Mouse (Mus musculus) MEL (cell line): ENCODE data around the gene 4931429L15Rik. TPM values are rescaled to one million over a fixed set of nuclear protein-coding genes. Genes with fewer than 3 reads are reported as not detected.
A peak's percentile ranks its signal among the peaks of the same experiment; 100 is the strongest.

Experiments
- DNase-seq: peaks from one replicate; pipeline ENCODE4 v3.0.0; 2011; ENCODE audit warnings: low read depth, low spot score
- H3K27ac ChIP-seq: 2 replicates; pipeline ENCODE4 v1.5.1; 2012; ENCODE audit warnings: low read depth, mild to moderate bottlenecking, control low read depth, low read length, moderate library complexity; ENCODE audit not compliant: control insufficient read depth
- H3K27me3 ChIP-seq, 2 experiments: fragments of 150-350 bp in 1 of 2; sonication (generic) in 1 of 2; 2 replicates each; pipeline ENCODE4 v1.6.1; 2012; ENCODE audit warnings: low read length in 2 of 2, mild to moderate bottlenecking in 2 of 2, improper control_type of control experiment in 1 of 2, moderate library complexity in 1 of 2; ENCODE audit not compliant: insufficient read depth in 2 of 2, control insufficient read depth in 1 of 2
- H3K36me3 ChIP-seq, 2 experiments: 2 replicates each; pipeline ENCODE4 v1.6.1; 2012 to 2014; ENCODE audit warnings: low read length in 2 of 2, improper control_type of control experiment in 1 of 2, inconsistent platforms in 1 of 2, mild to moderate bottlenecking in 1 of 2; ENCODE audit not compliant: insufficient read depth in 2 of 2, control insufficient read depth in 1 of 2
- H3K4me1 ChIP-seq, 2 experiments: fragments of 150-350 bp in 1 of 2; sonication (generic) in 1 of 2; 2 replicates each; pipeline ENCODE4 v1.6.1; 2012; ENCODE audit warnings: low read length in 2 of 2, improper control_type of control experiment in 1 of 2, mild to moderate bottlenecking in 1 of 2; ENCODE audit not compliant: insufficient read depth in 2 of 2, control insufficient read depth in 1 of 2
- H3K4me3 ChIP-seq, 2 experiments: fragments of 150-350 bp in 1 of 2; sonication (generic) in 1 of 2; 2 replicates each; pipeline ENCODE4 v1.5.1; 2012; ENCODE audit warnings: low read depth in 2 of 2, low read length in 2 of 2, mild to moderate bottlenecking in 2 of 2, moderate library complexity in 2 of 2, control low read depth in 1 of 2, improper control_type of control experiment in 1 of 2; ENCODE audit not compliant: control insufficient read depth in 1 of 2, insufficient read depth in 1 of 2
- H3K79me2 ChIP-seq: 2 replicates; pipeline ENCODE4 v1.6.1; 2012; ENCODE audit warnings: mild to moderate bottlenecking, low read length, moderate library complexity; ENCODE audit not compliant: control insufficient read depth, poor library complexity, insufficient read depth
- H3K9ac ChIP-seq: 2 replicates; pipeline ENCODE4 v1.6.1; 2012; ENCODE audit warnings: low read depth, mild to moderate bottlenecking, control low read depth, low read length, moderate library complexity; ENCODE audit not compliant: control insufficient read depth, poor library complexity, severe bottlenecking
- H3K9me3 ChIP-seq: fragments of 150-350 bp; sonication (generic); replicated peaks from 2 replicates; pipeline ENCODE4 v1.6.1; 2012; ENCODE audit warnings: mild to moderate bottlenecking, low read length, improper control_type of control experiment, moderate library complexity; ENCODE audit not compliant: insufficient read depth
- BHLHE40 ChIP-seq: IDR thresholded peaks from 2 replicates; pipeline ENCODE4 v1.6.1; 2012; ENCODE audit warnings: low read depth, mild to moderate bottlenecking, inconsistent platforms, low read length, improper control_type of control experiment, borderline replicate concordance
- CTCF ChIP-seq, 3 experiments: IDR thresholded peaks in 2 of 3; conservative IDR thresholded peaks in 1 of 3; 2 replicates each; pipeline ENCODE4 v1.5.1; 2011 to 2012; ENCODE audit warnings: low read length in 3 of 3, low read depth in 2 of 3, mild to moderate bottlenecking in 2 of 3, improper control_type of control experiment in 1 of 3, inconsistent platforms in 1 of 3, mixed read lengths in 1 of 3, moderate library complexity in 1 of 3; ENCODE audit not compliant: control insufficient read depth in 1 of 3, insufficient read depth in 1 of 3, poor library complexity in 1 of 3, severe bottlenecking in 1 of 3
- E2F4 ChIP-seq: IDR thresholded peaks from 2 replicates; pipeline ENCODE4 v1.6.1; 2011; ENCODE audit warnings: low read depth, low read length, improper control_type of control experiment, borderline replicate concordance
- GABPA ChIP-seq: IDR thresholded peaks from 2 replicates; pipeline ENCODE4 v1.6.1; 2012; ENCODE audit warnings: low read depth, mild to moderate bottlenecking, inconsistent platforms, low read length, improper control_type of control experiment, moderate library complexity
- GATA1 ChIP-seq: IDR thresholded peaks from 2 replicates; pipeline ENCODE4 v1.6.1; 2011; ENCODE audit warnings: low read depth, low read length, improper control_type of control experiment
- JUND ChIP-seq: IDR thresholded peaks from 2 replicates; pipeline ENCODE4 v1.6.1; 2011; ENCODE audit warnings: low read depth, mild to moderate bottlenecking, improper control_type of control experiment, low read length
- MAFK ChIP-seq: IDR thresholded peaks from 2 replicates; pipeline ENCODE4 v1.6.1; 2011; ENCODE audit warnings: low read depth, mild to moderate bottlenecking, low read length, improper control_type of control experiment, borderline replicate concordance
- MAX ChIP-seq: IDR thresholded peaks from 2 replicates; pipeline ENCODE4 v1.6.1; 2011; ENCODE audit warnings: low read length, improper control_type of control experiment
- MAZ ChIP-seq: IDR thresholded peaks from 2 replicates; pipeline ENCODE4 v1.6.1; 2012; ENCODE audit warnings: low read depth, mild to moderate bottlenecking, inconsistent platforms, low read length, improper control_type of control experiment
- MYC ChIP-seq: IDR thresholded peaks from 2 replicates; pipeline ENCODE4 v1.6.1; 2011; ENCODE audit warnings: low read depth, mild to moderate bottlenecking, low read length, improper control_type of control experiment, moderate library complexity
- POLR2A ChIP-seq, 2 experiments: IDR thresholded peaks; 2 replicates each; pipeline ENCODE4 v1.6.1; 2011 to 2012; ENCODE audit warnings: low read length in 2 of 2, mild to moderate bottlenecking in 2 of 2, control low read depth in 1 of 2, improper control_type of control experiment in 1 of 2, low read depth in 1 of 2, moderate library complexity in 1 of 2; ENCODE audit not compliant: control insufficient read depth in 1 of 2, insufficient read depth in 1 of 2, poor library complexity in 1 of 2
- POLR2AphosphoS5 ChIP-seq: IDR thresholded peaks from 2 replicates; pipeline ENCODE4 v1.6.1; 2012; ENCODE audit warnings: low read depth, borderline replicate concordance, mild to moderate bottlenecking, inconsistent platforms, low read length, moderate library complexity, mixed read lengths
- RAD21 ChIP-seq: IDR thresholded peaks from 2 replicates; pipeline ENCODE4 v1.6.1; 2011; ENCODE audit warnings: mild to moderate bottlenecking, low read depth, low read length, improper control_type of control experiment
- SIN3A ChIP-seq: IDR thresholded peaks from 2 replicates; pipeline ENCODE4 v1.6.1; 2012; ENCODE audit warnings: low read length, improper control_type of control experiment, inconsistent platforms
- SMC3 ChIP-seq: IDR thresholded peaks from 2 replicates; pipeline ENCODE4 v1.6.1; 2011; ENCODE audit warnings: low read depth, low read length, improper control_type of control experiment
- TAL1 ChIP-seq: IDR thresholded peaks from 2 replicates; pipeline ENCODE4 v1.6.1; 2012; ENCODE audit warnings: mild to moderate bottlenecking, inconsistent platforms, low read length, moderate library complexity, mixed read lengths
- TCF12 ChIP-seq: IDR thresholded peaks from 2 replicates; pipeline ENCODE4 v1.6.1; 2014; ENCODE audit warnings: low read depth, mild to moderate bottlenecking, inconsistent platforms, low read length, improper control_type of control experiment, moderate library complexity
- UBTF ChIP-seq: IDR thresholded peaks from 2 replicates; pipeline ENCODE4 v1.6.1; 2012; ENCODE audit warnings: low read depth, mild to moderate bottlenecking, inconsistent platforms, low read length, improper control_type of control experiment, moderate library complexity, borderline replicate concordance; ENCODE audit not compliant: insufficient read depth
- USF1 ChIP-seq: IDR thresholded peaks from 2 replicates; pipeline ENCODE4 v1.6.1; 2014; ENCODE audit warnings: low read depth, mild to moderate bottlenecking, inconsistent platforms, low read length, improper control_type of control experiment, moderate library complexity
- ZNF384 ChIP-seq: IDR thresholded peaks from 2 replicates; pipeline ENCODE4 v1.6.1; 2012; ENCODE audit warnings: low read depth, mild to moderate bottlenecking, inconsistent platforms, low read length, improper control_type of control experiment
- polyA plus RNA-seq, 2 experiments: library from polyadenylated mRNA; stranded (reverse) in 1 of 2; unstranded in 1 of 2; fragments of >175 nt in 1 of 2; fragments of >200 nt in 1 of 2; gene quantifications; 2 replicates each; pipeline versions ENCODE4 v1.2.1 to v1.2.4; 2012; ENCODE audit warnings: low replicate concordance in 2 of 2, low read depth in 1 of 2; ENCODE audit not compliant: insufficient read length in 2 of 2, insufficient read depth in 1 of 2, missing spikeins in 1 of 2
- total RNA-seq: library from RNA; depleted of rRNA; stranded (reverse); fragments of 300-350 nt; gene quantifications from 2 replicates; pipeline ENCODE4 v1.2.3, GENCODE M21; 2012

The 4931429L15Rik gene
- total and polyA plus RNA-seq, 3 experiments: not detected

DNA sequence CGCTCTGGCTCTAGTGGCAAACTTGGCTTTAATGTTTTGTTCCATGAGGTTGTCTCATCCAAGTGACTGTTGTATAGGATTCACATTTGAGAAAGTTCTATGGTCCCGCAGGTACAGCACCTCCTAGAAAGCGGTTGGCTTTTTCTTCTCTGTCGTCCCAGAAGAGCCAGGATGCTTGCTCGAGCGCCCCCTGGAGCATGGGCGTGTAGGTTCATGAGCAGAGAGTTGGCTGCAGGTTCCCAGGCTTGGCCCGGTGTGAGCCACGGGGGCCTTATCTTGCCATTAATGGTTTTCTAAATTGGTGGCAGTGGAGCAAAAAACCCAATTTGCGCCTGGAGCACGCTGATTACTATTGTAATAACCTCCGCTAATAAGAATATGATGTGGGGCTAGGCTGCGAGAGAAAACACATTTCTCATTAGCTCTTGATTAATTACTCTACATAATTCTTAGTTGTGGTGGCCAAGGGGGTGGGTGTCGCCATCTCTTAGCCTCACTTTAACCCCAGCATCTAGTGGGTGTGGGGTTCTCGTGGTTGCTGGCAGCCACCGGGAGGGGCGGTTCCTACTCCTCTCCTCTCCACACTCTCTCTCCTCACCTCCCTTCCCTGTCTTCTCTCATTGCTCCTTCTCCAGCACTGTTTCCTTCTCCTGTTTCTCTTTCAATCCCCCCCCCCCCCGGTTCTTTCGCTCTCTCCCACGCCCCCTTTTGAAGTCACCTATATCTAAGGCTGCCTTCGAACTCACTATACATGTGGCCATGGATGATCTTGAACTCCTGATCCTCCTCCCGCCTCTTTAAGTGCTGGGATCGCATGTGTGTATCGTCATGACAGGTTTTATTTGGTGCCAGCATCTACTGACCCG, 8.2 kb upstream of the 4931429L15Rik start:
- Histone ChIP-seq H3K4me1 (no peaks in the 10 kb centered on the region), H3K79me2 (no peaks in the 10 kb centered on the region), H3K27me3 (peaks cover 14 to 19% of the 10 kb centered on the region in 2 experiments), H3K9me3 (no peaks in the 10 kb centered on the region), H3K36me3 (no peaks in the 10 kb centered on the region), H3K9ac (no peak overlapping the region), H3K27ac (no peak overlapping the region), H3K4me3 (no peak overlapping the region)
- TF ChIP-seq SMC3 (peak; percentile 40), MYC (no peak), CTCF (IDR thresholded peaks at IDR 0.05 in 2 of 3, conservative IDR thresholded peaks at IDR 0.05 in 1 of 3; ENCODE audit: control insufficient read depth in 1 of 3, insufficient read depth in 1 of 3, low read depth in 2 of 3, low read length in 3 of 3, poor library complexity in 1 of 3, severe bottlenecking in 1 of 3) (peak; percentile 44 to 70 (median 59); a peak in 5 of 6 replicates), POLR2A (IDR thresholded peaks at IDR 0.05; ENCODE audit: control insufficient read depth in 1 of 2, insufficient read depth in 1 of 2, low read depth in 1 of 2, low read length in 2 of 2, poor library complexity in 1 of 2) (no peak), MAZ (no peak)
- peak; percentile 57 for DNase-seq

DNA sequence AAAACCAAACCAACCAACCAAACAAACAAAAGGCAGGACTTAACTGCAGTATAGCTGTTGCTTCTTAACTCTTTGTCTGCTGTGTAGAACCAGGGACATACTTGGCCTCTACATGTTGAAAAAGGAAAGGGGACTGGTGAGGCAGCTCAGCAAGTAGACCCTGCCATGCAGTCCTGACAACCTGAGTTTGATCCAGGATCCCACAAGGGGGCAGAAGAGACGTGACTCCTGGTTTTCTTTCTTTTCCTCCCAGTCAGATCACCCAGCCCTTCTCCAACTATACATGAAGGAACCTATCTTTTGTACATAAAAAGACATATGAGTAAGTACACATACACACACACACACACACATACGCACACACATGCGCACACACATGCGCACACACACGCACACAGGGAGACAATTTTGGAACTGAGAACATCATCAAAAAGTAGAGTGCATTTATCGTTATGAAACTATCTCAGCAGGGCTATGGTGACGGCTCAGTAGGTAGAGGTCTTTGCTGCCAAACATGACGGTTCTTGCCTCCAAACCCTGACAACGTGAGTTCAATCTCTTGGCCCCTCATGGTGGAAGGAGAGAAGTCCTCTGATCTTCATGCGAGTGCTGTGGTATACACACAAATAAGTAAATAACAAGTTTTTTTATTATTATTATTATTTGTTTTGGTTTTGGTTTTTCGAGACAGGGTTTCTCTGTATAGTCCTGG, 7.1 kb upstream of the 4931429L15Rik start:
- DNase-seq: no peak
- Histone ChIP-seq H3K4me1 (no peaks in the 10 kb centered on the region), H3K36me3 (no peaks in the 10 kb centered on the region), H3K9ac (no peak overlapping the region), H3K9me3 (no peaks in the 10 kb centered on the region), H3K4me3 (no peak overlapping the region), H3K27ac (no peak overlapping the region), H3K27me3 (peaks cover 18 to 27% of the 10 kb centered on the region in 2 experiments), H3K79me2 (no peaks in the 10 kb centered on the region)
- TF ChIP-seq USF1: no peak
- TF ChIP-seq TAL1: no peak
- no peak for TF ChIP-seq SIN3A
- no peak for TF ChIP-seq SMC3
- no peak for TF ChIP-seq JUND
- no peak for TF ChIP-seq POLR2A (IDR thresholded peaks at IDR 0.05; ENCODE audit: control insufficient read depth in 1 of 2, insufficient read depth in 1 of 2, low read depth in 1 of 2, low read length in 2 of 2, poor library complexity in 1 of 2)
- TF ChIP-seq GABPA: no peak
- no peak for TF ChIP-seq TCF12
- TF ChIP-seq MAFK: no peak
- TF ChIP-seq MAX: no peak
- no peak for TF ChIP-seq POLR2AphosphoS5
- TF ChIP-seq BHLHE40: no peak
- no peak for TF ChIP-seq E2F4
- no peak for TF ChIP-seq ZNF384
- no peak for TF ChIP-seq RAD21
- TF ChIP-seq UBTF: no peak
- TF ChIP-seq GATA1: no peak
